ENCODE assay signal across 26 mouse cellular contexts in the genomic region with DNA sequence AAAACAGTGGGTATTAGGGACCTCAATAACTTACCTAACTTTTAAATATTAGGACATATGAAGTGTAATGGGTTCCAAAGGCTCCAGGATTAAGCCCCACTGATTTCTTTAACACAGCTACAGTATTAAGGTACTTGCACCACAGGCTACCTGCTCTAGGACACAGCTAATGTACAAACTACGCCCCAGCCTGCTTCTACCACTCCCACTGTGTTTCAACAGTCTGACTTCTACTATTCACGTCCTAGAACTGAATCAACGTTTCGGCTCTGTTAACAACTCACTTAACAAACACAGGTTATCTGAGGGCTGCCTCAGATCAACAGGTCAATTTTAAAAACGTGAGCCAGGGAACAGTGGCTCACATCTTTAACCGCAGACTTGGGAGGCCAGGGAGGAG. TPM values are rescaled to one million over a fixed set of nuclear protein-coding genes. Genes with fewer than 3 reads are reported as not detected.
A peak's percentile ranks its signal among the peaks of the same experiment; 100 is the strongest.
DNase-seq lines count a peak whose midpoint lies in the region; ATAC-seq and TF ChIP-seq lines count a peak whose summit lies in the region.
"Had no signal": no experiment of that assay in that cellular context is flagged by ENCODE, and none has a peak within 500 bp of the region (broad histone marks: within the 10 kb centered on the region; RNA-seq: fewer than 3 reads in every experiment).

No protein-coding gene starts in this region.

- H3K4me1 ChIP-seq in liver, embryonic 13.5 days (replicated peaks) = peaks cover 4% of the 10 kb centered on the region; the same call in 1 of the 2 replicates
- H3K4me1 ChIP-seq in bone marrow, adult 2 months (ENCODE audit: control insufficient read depth, insufficient read depth, low read length) = peaks cover 2% of the 10 kb centered on the region
- peaks cover 5% of the 10 kb centered on the region; the same call in 1 of the 2 replicates for H3K4me1 ChIP-seq in liver, embryonic 15.5 days (replicated peaks)
- peaks cover 4% of the 10 kb centered on the region; the same call in 1 of the 2 replicates for H3K4me1 ChIP-seq in liver, postnatal 0 days (ENCODE audit: insufficient read depth)
- H3K4me1 ChIP-seq in heart, embryonic 12.5 days (replicated peaks) = no peaks in the 10 kb centered on the region
- H3K4me1 ChIP-seq: embryonic facial prominence, embryonic 13.5 days; embryonic facial prominence, embryonic 15.5 days; forebrain, embryonic 10.5 days; forebrain, embryonic 12.5 days had no signal

- 0 out of 2 replicates have a peak overlapping the region, but pooled peaks have one; percentile 13 for H3K27ac ChIP-seq in liver, embryonic 13.5 days
- H3K27ac ChIP-seq in bone marrow, adult 2 months (ENCODE audit: control insufficient read depth, insufficient read depth, low read depth, low read length, poor library complexity) = peak overlapping the region; percentile 62
- H3K27ac ChIP-seq in liver, embryonic 15.5 days (replicated peaks) = peak overlapping the region; percentile 38
- H3K27ac ChIP-seq in liver, postnatal 0 days (ENCODE audit: low read depth) = peak overlapping the region; percentile 60
- no peak overlapping the region for H3K27ac ChIP-seq in heart, embryonic 12.5 days (ENCODE audit: poor library complexity, severe bottlenecking)
- H3K27ac ChIP-seq: embryonic facial prominence, embryonic 13.5 days; embryonic facial prominence, embryonic 15.5 days; forebrain, embryonic 10.5 days; forebrain, embryonic 12.5 days had no signal

- no peak for TF ChIP-seq EP300 in liver, postnatal 0 days (IDR thresholded peaks at IDR 0.05; ENCODE audit: low read depth)

- no peak overlapping the region for H3K4me3 ChIP-seq in liver, embryonic 13.5 days (replicated peaks)
- no peak overlapping the region for H3K4me3 ChIP-seq in bone marrow, adult 2 months (replicated peaks; ENCODE audit: control insufficient read depth, low read depth, low read length)
- H3K4me3 ChIP-seq in liver, embryonic 15.5 days (replicated peaks) = no peak overlapping the region
- no peak overlapping the region for H3K4me3 ChIP-seq in liver, postnatal 0 days (ENCODE audit: low read depth, low read length)
- H3K4me3 ChIP-seq in heart, embryonic 12.5 days = no peak overlapping the region
- H3K4me3 ChIP-seq: embryonic facial prominence, embryonic 13.5 days; embryonic facial prominence, embryonic 15.5 days; erythroblast, embryonic 14.5 days; forebrain, embryonic 10.5 days; forebrain, embryonic 12.5 days had no signal

- no peak for DNase-seq in liver, embryonic 13.5 days
- DNase-seq in liver = no peak
- DNase-seq in liver, postnatal 0 days = no peak
- DNase-seq in gastrocnemius, adult 8-10 months (ENCODE audit: low spot score in 2 of 2) = no peak
- DNase-seq in adrenal gland, postnatal 25 days = no peak
- DNase-seq: adrenal gland, adult 2 months; cerebellum, adult 11 months; cerebellum, adult 18-20 months; cerebellum, adult 8-10 months; cerebellum, adult 9-11 months; cerebellum, postnatal 36 days had no signal

- H3K4me2 ChIP-seq in liver, embryonic 13.5 days = no peak overlapping the region
- no peak overlapping the region; the same call in 1 of the 2 replicates for H3K4me2 ChIP-seq in liver, embryonic 15.5 days
- no peak overlapping the region for H3K4me2 ChIP-seq in liver, postnatal 0 days (ENCODE audit: low read depth, low read length)
- H3K4me2 ChIP-seq in heart, embryonic 12.5 days = no peak overlapping the region
- H3K4me2 ChIP-seq: embryonic facial prominence, embryonic 13.5 days; embryonic facial prominence, embryonic 15.5 days; forebrain, embryonic 12.5 days had no signal

- no peak for TF ChIP-seq POLR2A in bone marrow, adult 2 months (IDR thresholded peaks at IDR 0.05; ENCODE audit: borderline replicate concordance, control insufficient read depth, low read depth, low read length)

- H3K9me3 ChIP-seq in liver, embryonic 13.5 days (replicated peaks) = no peaks in the 10 kb centered on the region
- no peaks in the 10 kb centered on the region for H3K9me3 ChIP-seq in liver, embryonic 15.5 days (replicated peaks)
- no peaks in the 10 kb centered on the region for H3K9me3 ChIP-seq in liver, postnatal 0 days (ENCODE audit: low read length)
- no peaks in the 10 kb centered on the region for H3K9me3 ChIP-seq in heart, embryonic 12.5 days (replicated peaks)
- H3K9me3 ChIP-seq: embryonic facial prominence, embryonic 13.5 days; embryonic facial prominence, embryonic 15.5 days; forebrain, embryonic 10.5 days; forebrain, embryonic 12.5 days had no signal

- TF ChIP-seq CTCF in bone marrow, adult 2 months (IDR thresholded peaks at IDR 0.05; ENCODE audit: control insufficient read depth, insufficient read depth, low read length) = no peak
- TF ChIP-seq CTCF in liver, postnatal 0 days (IDR thresholded peaks at IDR 0.05; ENCODE audit: low read depth) = no peak

- H3K9ac ChIP-seq in liver, embryonic 13.5 days = no peak overlapping the region
- no peak overlapping the region for H3K9ac ChIP-seq in liver, embryonic 15.5 days
- no peak overlapping the region for H3K9ac ChIP-seq in liver, postnatal 0 days (replicated peaks)
- no peak overlapping the region for H3K9ac ChIP-seq in heart, embryonic 12.5 days
- H3K9ac ChIP-seq: embryonic facial prominence, embryonic 13.5 days; embryonic facial prominence, embryonic 15.5 days; forebrain, embryonic 12.5 days had no signal

- no peaks in the 10 kb centered on the region for H3K27me3 ChIP-seq in liver, embryonic 13.5 days
- no peaks in the 10 kb centered on the region for H3K27me3 ChIP-seq in liver, embryonic 15.5 days
- H3K27me3 ChIP-seq in liver, postnatal 0 days (ENCODE audit: insufficient read depth, low read length) = no peaks in the 10 kb centered on the region
- no peaks in the 10 kb centered on the region for H3K27me3 ChIP-seq in heart, embryonic 12.5 days (replicated peaks)
- H3K27me3 ChIP-seq: embryonic facial prominence, embryonic 13.5 days; embryonic facial prominence, embryonic 15.5 days; forebrain, embryonic 12.5 days had no signal

- peak; percentile 38 for ATAC-seq in liver, embryonic 13.5 days (ENCODE audit: low read depth)
- ATAC-seq in liver, embryonic 15.5 days (ENCODE audit: insufficient read depth) = peak; percentile 60; the same call in 1 of the 2 replicates
- ATAC-seq in liver, postnatal 0 days = peak; percentile 75
- no peak for ATAC-seq in heart, embryonic 12.5 days (ENCODE audit: insufficient number of reproducible peaks, low FRiP score)

- WGBS in liver, embryonic 13.5 days (ENCODE audit: insufficient replicate concordance) = 81% methylated on average over 6 of the region's 6 CpGs
- whole genome bisulfite sequencing in bone marrow, adult 2 months = 74% methylated on average over 6 of the region's 6 CpGs
- 73% methylated on average over 6 of the region's 6 CpGs for WGBS in liver, embryonic 15.5 days (ENCODE audit: insufficient replicate concordance)
- WGBS in liver, postnatal 0 days (ENCODE audit: insufficient replicate concordance) = 64% methylated on average over 6 of the region's 6 CpGs
- 85% methylated on average over 6 of the region's 6 CpGs for WGBS in heart, embryonic 12.5 days

- H3K36me3 ChIP-seq in liver, embryonic 13.5 days = peaks cover 93% of the 10 kb centered on the region
- H3K36me3 ChIP-seq in liver, embryonic 15.5 days (replicated peaks) = peaks cover 84% of the 10 kb centered on the region
- peaks cover 54% of the 10 kb centered on the region for H3K36me3 ChIP-seq in liver, postnatal 0 days (replicated peaks; ENCODE audit: insufficient read depth, low read length)
- H3K36me3 ChIP-seq in heart, embryonic 12.5 days = peaks cover 82% of the 10 kb centered on the region

RNA-seq across cellular contexts. Expression of a gene that starts 20.9 kb away (rescaled TPM):
- 89.4 and 104 TPM in 2 replicates for polyA plus RNA-seq in liver, embryonic 13.5 days (2015; fragmentation: Nextera tagmentation; extraction: Ambion mirVana)
- 23.8 and 61.8 TPM in 2 replicates for polyA plus RNA-seq in bone marrow, adult 2 months (2011; ENCODE audit: insufficient read depth, insufficient read length, low replicate concordance, missing spikeins)
- 119 and 142 TPM in 2 replicates for polyA plus RNA-seq in liver, embryonic 15.5 days (2015; fragmentation: Nextera tagmentation; extraction: Ambion mirVana)
- 247 and 271 TPM in 2 replicates for polyA plus RNA-seq in liver, postnatal 0 days (2015; fragmentation: Nextera tagmentation; extraction: Ambion mirVana)
- total RNA-seq in gastrocnemius, adult 8-10 months (2022) = 10 to 100 TPM; 61.0 to 64.1 (median 61.7) TPM
- 153 and 159 TPM in 2 replicates for polyA plus RNA-seq in heart, embryonic 12.5 days (2016; fragmentation: Nextera tagmentation; extraction: Ambion mirVana)
- total RNA-seq in adrenal gland, postnatal 25 days (2021) = 164 and 196 TPM in 2 replicates

RNA-seq across cellular contexts. Expression of a gene that starts 25.5 kb away (rescaled TPM):
- 26.1 and 32.0 TPM in 2 replicates for polyA plus RNA-seq in liver, embryonic 13.5 days (2015; fragmentation: Nextera tagmentation; extraction: Ambion mirVana)
- 14.4 and 18.9 TPM in 2 replicates for polyA plus RNA-seq in bone marrow, adult 2 months (2011; ENCODE audit: insufficient read depth, insufficient read length, low replicate concordance, missing spikeins)
- 20.8 and 22.1 TPM in 2 replicates for polyA plus RNA-seq in liver, embryonic 15.5 days (2015; fragmentation: Nextera tagmentation; extraction: Ambion mirVana)
- polyA plus RNA-seq in liver, postnatal 0 days (2015; fragmentation: Nextera tagmentation; extraction: Ambion mirVana) = 17.3 and 17.4 TPM in 2 replicates
- 10 to 100 TPM; 51.4 to 54.0 (median 53.7) TPM for total RNA-seq in gastrocnemius, adult 8-10 months (2022)
- polyA plus RNA-seq in heart, embryonic 12.5 days (2016; fragmentation: Nextera tagmentation; extraction: Ambion mirVana) = 38.8 and 40.9 TPM in 2 replicates
- total RNA-seq in adrenal gland, postnatal 25 days (2021) = 61.0 and 63.3 TPM in 2 replicates

RNA-seq across cellular contexts. Expression of a gene that starts 48.5 kb away (rescaled TPM):
- 0.09 TPM in 1 of 2 replicates, not detected in the other for polyA plus RNA-seq in liver, embryonic 13.5 days (2015; fragmentation: Nextera tagmentation; extraction: Ambion mirVana)
- not detected in 2 replicates for polyA plus RNA-seq in bone marrow, adult 2 months (2011; ENCODE audit: insufficient read depth, insufficient read length, low replicate concordance, missing spikeins)
- 0.12 TPM in 1 of 2 replicates, not detected in the other for polyA plus RNA-seq in liver, embryonic 15.5 days (2015; fragmentation: Nextera tagmentation; extraction: Ambion mirVana)
- 0.82 and 1.6 TPM in 2 replicates for polyA plus RNA-seq in liver, postnatal 0 days (2015; fragmentation: Nextera tagmentation; extraction: Ambion mirVana)
- total RNA-seq in gastrocnemius, adult 8-10 months (2022) = not detected
- polyA plus RNA-seq in heart, embryonic 12.5 days (2016; fragmentation: Nextera tagmentation; extraction: Ambion mirVana) = not detected in 2 replicates
- 0.43 and 1.7 TPM in 2 replicates for total RNA-seq in adrenal gland, postnatal 25 days (2021)
- total RNA-seq: common myeloid progenitor, adult 5-6 weeks; MEL had no signal
- polyA plus RNA-seq: brain, embryonic 14.5 days; C2C12; embryonic facial prominence, embryonic 11.5 days; embryonic facial prominence, embryonic 13.5 days; embryonic facial prominence, embryonic 15.5 days; erythroblast, embryonic 14.5 days; forebrain, embryonic 10.5 days; forebrain, embryonic 12.5 days; forebrain, embryonic 14.5 days; forebrain, embryonic 16.5 days had no signal
